Mouse (Mus musculus) kidney, embryonic 14.5 days (tissue): Measurements from ENCODE around the gene E4f1. TPM values are rescaled to one million over a fixed set of nuclear protein-coding genes. Genes with fewer than 3 reads are reported as not detected.

Source experiments
- ATAC-seq: fragments of 200-750 bp; cut with Nextera tagmentation; 2 replicates; pipeline ENCODE4 v1.8.0; 2017; ENCODE audit warnings: moderate number of reproducible peaks, mild to moderate bottlenecking, moderate TSS enrichment, moderate library complexity; ENCODE audit not compliant: low FRiP score, low TSS enrichment
- H3K27ac ChIP-seq: fragments of 300-500 bp; sonication (generic); 2 replicates; pipeline ENCODE4 v1.5.1; 2014; ENCODE audit warnings: low read depth, mild to moderate bottlenecking, low read length, moderate library complexity, mixed read lengths
- H3K27me3 ChIP-seq: fragments of 300-500 bp; sonication (generic); 2 replicates; pipeline ENCODE4 v1.6.1; 2014; ENCODE audit warnings: mild to moderate bottlenecking, low read length; ENCODE audit not compliant: control insufficient read depth, insufficient read depth
- H3K36me3 ChIP-seq: fragments of 300-500 bp; sonication (generic); 2 replicates; pipeline ENCODE4 v1.6.1; 2014; ENCODE audit warnings: low read length, mixed read lengths; ENCODE audit not compliant: control insufficient read depth, insufficient read depth
- H3K4me1 ChIP-seq: fragments of 300-500 bp; sonication (generic); 2 replicates; pipeline ENCODE4 v1.6.1; 2014; ENCODE audit warnings: low read length, mixed read lengths; ENCODE audit not compliant: control insufficient read depth, insufficient read depth
- H3K4me2 ChIP-seq: fragments of 300-500 bp; sonication (generic); replicated peaks from 2 replicates; pipeline ENCODE4 v1.6.1; 2014; ENCODE audit warnings: low read depth, mild to moderate bottlenecking, low read length
- H3K4me3 ChIP-seq: fragments of 300-500 bp; sonication (generic); 2 replicates; pipeline ENCODE4 v1.5.1; 2014; ENCODE audit warnings: mild to moderate bottlenecking, low read length
- H3K9ac ChIP-seq: fragments of 300-500 bp; sonication (generic); 2 replicates; pipeline ENCODE4 v1.6.1; 2014; ENCODE audit warnings: low read depth, mild to moderate bottlenecking, low read length, moderate library complexity
- H3K9me3 ChIP-seq: fragments of 300-500 bp; sonication (generic); 2 replicates; pipeline ENCODE4 v1.6.1; 2016; ENCODE audit warnings: low read length; ENCODE audit not compliant: control insufficient read depth
- WGBS: fragments of 180-500 bp; shearing (Covaris S2); extraction: QIAGEN DNeasy Blood & Tissue Kit; methylation state at CpG from one replicate; pipeline ENCODE4 v1.1.7; 2014; 5-methylcytosine and 5-hydroxymethylcytosine counted together
- polyA plus RNA-seq: library from polyadenylated mRNA; unstranded; fragments of >200 nt; fragmentation: Nextera tagmentation; extraction: Ambion mirVana; gene quantifications from 2 replicates; pipeline ENCODE4 v1.2.1, GENCODE M21; 2014

The E4f1 gene
- polyA plus RNA-seq, 1 experiment from 2014 or later = 23.2 TPM

DNA sequence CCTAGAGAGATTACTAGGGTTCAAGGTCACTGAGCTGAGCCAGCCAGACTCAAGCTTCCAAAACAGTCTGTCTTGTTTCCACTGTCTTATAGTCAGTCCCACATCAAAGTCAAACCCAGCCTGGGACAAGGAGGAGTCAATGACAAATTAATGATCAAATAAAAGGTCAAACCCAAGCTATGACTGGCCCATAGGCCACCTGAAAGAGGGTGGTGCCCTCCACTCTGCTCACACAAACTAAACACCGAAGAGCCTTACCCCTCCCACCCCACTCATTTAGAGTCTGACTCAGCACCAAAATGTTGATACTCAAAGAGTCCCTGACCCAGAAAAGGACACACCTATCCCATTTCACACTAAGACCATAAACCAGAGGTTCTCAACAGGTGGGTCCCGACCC lies 16.7 kb downstream of the E4f1 start:
- ATAC-seq = no peak
- Histone ChIP-seq H3K4me3 (no peak overlapping the region), H3K27me3 (no peaks in the 10 kb centered on the region), H3K4me1 (peaks cover 6% of the 10 kb centered on the region; the same call in 1 of the 2 replicates), H3K36me3 (peaks cover 32% of the 10 kb centered on the region), H3K9ac (no peak overlapping the region), H3K4me2 (no peak overlapping the region), H3K9me3 (no peaks in the 10 kb centered on the region), H3K27ac (no peak overlapping the region)
- 71% methylated on average over 2 of the region's 2 CpGs for WGBS

GRCm38 (mm10) chr17:24451220-24451619 lies 18.9 kb downstream of the E4f1 start:
- no peak overlapping the region for H3K4me3 ChIP-seq
- ATAC-seq = no peak
- H3K4me1 ChIP-seq = peaks cover 6% of the 10 kb centered on the region; the same call in 1 of the 2 replicates
- no peak overlapping the region for H3K4me2 ChIP-seq
- peaks cover 53% of the 10 kb centered on the region for H3K36me3 ChIP-seq
- no peak overlapping the region for H3K9ac ChIP-seq
- H3K27me3 ChIP-seq = no peaks in the 10 kb centered on the region
- H3K9me3 ChIP-seq = no peaks in the 10 kb centered on the region
- 91% methylated on average over 6 of the region's 6 CpGs for WGBS
- no peak overlapping the region for H3K27ac ChIP-seq

GRCm38 (mm10) chr17:24449507-24449906 lies 20.6 kb downstream of the E4f1 start:
- Histone ChIP-seq H3K4me2 (no peak overlapping the region), H3K36me3 (peaks cover 70% of the 10 kb centered on the region), H3K9me3 (no peaks in the 10 kb centered on the region), H3K9ac (no peak overlapping the region), H3K4me3 (no peak overlapping the region), H3K27me3 (no peaks in the 10 kb centered on the region), H3K27ac (no peak overlapping the region), H3K4me1 (peaks cover 6% of the 10 kb centered on the region; the same call in 1 of the 2 replicates)
- no peak for ATAC-seq
- WGBS = 97% methylated on average over 6 of the region's 6 CpGs

- Histone ChIP-seq H3K27me3 (no peaks in the 10 kb centered on the region), H3K9ac (no peak overlapping the region), H3K36me3 (peaks cover 88% of the 10 kb centered on the region), H3K9me3 (no peaks in the 10 kb centered on the region), H3K4me2 (no peak overlapping the region), H3K4me3 (no peak overlapping the region), H3K4me1 (no peaks in the 10 kb centered on the region), H3K27ac (no peak overlapping the region)
- WGBS = 90% methylated on average over 8 of the region's 8 CpGs
- ATAC-seq = no peak
Measured at GRCm38 (mm10) chr17:24446590-24446989, 23.5 kb downstream of the E4f1 start.

GRCm38 (mm10) chr17:24443409-24443808 lies 26.7 kb downstream of the E4f1 start:
- Histone ChIP-seq H3K4me1 (no peaks in the 10 kb centered on the region), H3K27me3 (no peaks in the 10 kb centered on the region), H3K4me3 (no peak overlapping the region), H3K9ac (no peak overlapping the region), H3K27ac (no peak overlapping the region), H3K9me3 (no peaks in the 10 kb centered on the region), H3K36me3 (peaks cover 82% of the 10 kb centered on the region), H3K4me2 (no peak overlapping the region)
- no peak for ATAC-seq
- WGBS = 82% methylated on average over 4 of the region's 4 CpGs

- 85% methylated on average over 7 of the region's 7 CpGs for WGBS
- no peak within 1 kb of the TSS for H3K4me2 ChIP-seq
- peaks cover 79% of the 10 kb centered on the region for H3K36me3 ChIP-seq
Measured at GRCm38 (mm10) chr17:24442632-24443155, 27.4 kb downstream of the E4f1 start, which contains the start of gene Dnase1l2. TSS of gene Dnase1l2 (minus strand) at chr17:24443105.

GRCm38 (mm10) chr17:24442107-24442506 lies 28.0 kb downstream of the E4f1 start:
- 91% methylated on average over 14 of the region's 14 CpGs for WGBS
- no peak overlapping the region for H3K4me3 ChIP-seq
- no peak for ATAC-seq
- H3K9me3 ChIP-seq = no peaks in the 10 kb centered on the region
- peaks cover 79% of the 10 kb centered on the region for H3K36me3 ChIP-seq
- H3K9ac ChIP-seq = no peak overlapping the region
- H3K4me1 ChIP-seq = no peaks in the 10 kb centered on the region
- H3K4me2 ChIP-seq = no peak overlapping the region
- no peaks in the 10 kb centered on the region for H3K27me3 ChIP-seq
- no peak overlapping the region for H3K27ac ChIP-seq

More at GRCm38 (mm10) chr17:24442632-24443155, 27.4 kb downstream of the E4f1 start, which contains the start of gene Dnase1l2:
- Histone ChIP-seq H3K9ac (no peak within 1 kb of the TSS), H3K27me3 (no peaks in the 10 kb centered on the region), H3K9me3 (no peaks in the 10 kb centered on the region), H3K4me3 (no peak within 1 kb of the TSS), H3K27ac (no peak within 1 kb of the TSS), H3K4me1 (no peaks in the 10 kb centered on the region)
- ATAC-seq = no peak

DNA sequence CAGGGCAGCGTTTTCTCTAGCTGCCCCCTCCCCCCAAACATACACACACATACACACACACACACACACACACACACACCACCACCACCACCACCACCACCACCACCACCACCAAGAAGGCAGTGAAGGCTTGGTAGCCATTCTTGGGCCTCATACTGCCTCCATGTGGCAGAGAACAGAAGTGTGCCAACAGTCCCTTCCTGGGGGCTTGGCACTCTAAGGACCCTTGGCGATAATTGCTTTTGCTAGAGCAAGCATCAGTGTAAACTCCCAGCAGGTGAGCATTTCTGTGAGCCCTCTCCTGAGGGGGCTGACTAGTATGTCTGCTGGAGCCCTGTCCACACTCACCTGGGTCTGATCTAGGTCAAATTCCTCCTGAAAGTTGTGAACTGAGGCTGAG lies 29.0 kb downstream of the E4f1 start:
- no peaks in the 10 kb centered on the region for H3K9me3 ChIP-seq
- no peak overlapping the region for H3K4me2 ChIP-seq
- H3K4me1 ChIP-seq = no peaks in the 10 kb centered on the region
- 48% methylated on average over 2 of the region's 2 CpGs for WGBS
- H3K4me3 ChIP-seq = no peak overlapping the region
- H3K27me3 ChIP-seq = no peaks in the 10 kb centered on the region
- ATAC-seq = no peak
- no peak overlapping the region for H3K9ac ChIP-seq
- peaks cover 77% of the 10 kb centered on the region for H3K36me3 ChIP-seq
- no peak overlapping the region for H3K27ac ChIP-seq

- ATAC-seq = no peak
- Histone ChIP-seq H3K4me3 (no peak overlapping the region), H3K9me3 (no peaks in the 10 kb centered on the region)
Measured at GRCm38 (mm10) chr17:24440377-24440776, 29.7 kb downstream of the E4f1 start.

More at GRCm38 (mm10) chr17:24440377-24440776, 29.7 kb downstream of the E4f1 start:
- H3K9ac ChIP-seq = no peak overlapping the region
- WGBS = 90% methylated on average over 8 of the region's 8 CpGs
- no peak overlapping the region for H3K27ac ChIP-seq
- no peaks in the 10 kb centered on the region for H3K4me1 ChIP-seq
- no peak overlapping the region for H3K4me2 ChIP-seq
- no peaks in the 10 kb centered on the region for H3K27me3 ChIP-seq
- H3K36me3 ChIP-seq = peaks cover 77% of the 10 kb centered on the region
